Mouse (Mus musculus) forelimb bud, embryonic 11.5 days (tissue): ENCODE data around the gene Slc12a5.

Source experiments
- DNase-seq: peaks from one replicate; pipeline ENCODE4 v3.0.0-alpha.2; 2012; ENCODE audit warnings: low read depth, low spot score

Slc12a5 gene

GRCm38 (mm10) chr2:164979749-164980148 is 19.1 kb downstream of the Slc12a5 start:
- peak; percentile 86 for DNase-seq

- DNase-seq, result no peak
Measured at GRCm38 (mm10) chr2:164985962-164986361, 25.4 kb downstream of the Slc12a5 start.

GRCm38 (mm10) chr2:164986371-164987027 is 25.9 kb downstream of the Slc12a5 start:
- DNase-seq, result no peak

- no peak for DNase-seq
Measured at GRCm38 (mm10) chr2:164988777-164989176, 28.2 kb downstream of the Slc12a5 start.

- DNase-seq, result no peak
Measured at GRCm38 (mm10) chr2:164991111-164991510, 30.5 kb downstream of the Slc12a5 start.

GRCm38 (mm10) chr2:164991808-164992207 is 31.2 kb downstream of the Slc12a5 start:
- DNase-seq, result no peak

- no peak for DNase-seq
Measured at GRCm38 (mm10) chr2:164994156-164994555, 33.6 kb downstream of the Slc12a5 start.

- no peak for DNase-seq
Measured at GRCm38 (mm10) chr2:164994659-164995428, 34.2 kb downstream of the Slc12a5 start.

GRCm38 (mm10) chr2:164995976-164996375 is 35.4 kb downstream of the Slc12a5 start:
- DNase-seq, result no peak

- no peak for DNase-seq
Measured at GRCm38 (mm10) chr2:164996848-164997720, 36.5 kb downstream of the Slc12a5 start.

- no peak for DNase-seq
Measured at GRCm38 (mm10) chr2:164997721-164998428, 37.3 kb downstream of the Slc12a5 start.

- DNase-seq, result no peak
Measured at GRCm38 (mm10) chr2:165001958-165002357, 41.4 kb downstream of the Slc12a5 start.

GRCm38 (mm10) chr2:165003108-165003507 is 42.5 kb downstream of the Slc12a5 start:
- no peak for DNase-seq

- DNase-seq, result no peak
Measured at GRCm38 (mm10) chr2:165004237-165004636, 43.6 kb downstream of the Slc12a5 start.

GRCm38 (mm10) chr2:165006813-165007212 is 46.2 kb downstream of the Slc12a5 start:
- no peak for DNase-seq

GRCm38 (mm10) chr2:165007986-165008385 is 47.4 kb downstream of the Slc12a5 start:
- DNase-seq, result no peak

GRCm38 (mm10) chr2:165009161-165009560 is 48.6 kb downstream of the Slc12a5 start:
- DNase-seq, result no peak

GRCm38 (mm10) chr2:165009581-165009980 is 49.0 kb downstream of the Slc12a5 start:
- no peak for DNase-seq

- no peak for DNase-seq
Measured at GRCm38 (mm10) chr2:165010351-165010750, 49.7 kb downstream of the Slc12a5 start.

- DNase-seq, result no peak
Measured at GRCm38 (mm10) chr2:165014935-165015334, 54.3 kb downstream of the Slc12a5 start.

- DNase-seq, result no peak
Measured at GRCm38 (mm10) chr2:165020490-165020889, 59.9 kb downstream of the Slc12a5 start.
